Mouse (Mus musculus) liver, adult 2 months (tissue): Measurements from ENCODE around the gene Mitd1.

Experiments used
- CTCF ChIP-seq: fragments of 200-500 bp; IDR thresholded peaks from 2 replicates; pipeline ENCODE4 v1.5.1; 2011; ENCODE audit warnings: low read depth, low read length, control low read depth
- POLR2A ChIP-seq: fragments of 200-500 bp; IDR thresholded peaks from 2 replicates; pipeline ENCODE4 v1.6.1; 2011; ENCODE audit warnings: low read length, control low read depth; ENCODE audit not compliant: insufficient read depth; ENCODE audit errors: extremely low read depth

DNA sequence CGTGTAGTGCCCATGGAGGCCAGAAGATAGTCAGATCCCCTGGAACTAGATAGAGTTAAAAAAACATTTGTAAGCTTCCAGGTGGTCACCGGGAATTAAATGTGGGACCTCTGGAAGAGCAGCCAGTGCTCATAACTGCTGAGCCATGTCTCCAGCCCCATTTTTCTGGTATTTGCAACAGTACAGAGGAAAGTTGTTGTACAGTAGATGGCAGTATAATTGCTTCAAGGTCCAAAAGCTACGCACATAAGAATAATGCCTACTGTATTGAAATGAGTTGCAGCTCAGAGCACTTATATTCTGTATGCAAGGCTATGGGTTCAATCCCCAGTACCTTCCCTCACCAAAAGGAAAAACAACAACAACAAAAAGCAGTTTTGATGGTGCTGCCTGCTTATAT lies 1.2 kb upstream of the Mitd1 start:
- TF ChIP-seq CTCF (0 out of 2 replicates have a peak, but pooled peaks have one; percentile 9), POLR2A (no peak)
